Mouse (Mus musculus): ENCODE results near the gene Cacna1i.

GRCm38 (mm10) chr15:80366899-80367298 lies 79.9 kb downstream of the Cacna1i start:
- TF ChIP-seq CTCF (IDR thresholded peaks at IDR 0.05; ENCODE audit: borderline replicate concordance, control insufficient read depth, extremely low read depth, insufficient read depth, low read length, poor library complexity) (no peak), POLR2A (IDR thresholded peaks at IDR 0.05; ENCODE audit: control insufficient read depth, extremely low read depth, insufficient read depth, low read length, poor library complexity) (no peak)
